Mouse (Mus musculus): ENCODE measurements at regions not wholly inside any gene's neighbourhood (a gene's known extent, or its start where the extent isn't known, plus 50 kb on each side); places are given as distances from the start of the nearest gene placed in this dataset.

DNA sequence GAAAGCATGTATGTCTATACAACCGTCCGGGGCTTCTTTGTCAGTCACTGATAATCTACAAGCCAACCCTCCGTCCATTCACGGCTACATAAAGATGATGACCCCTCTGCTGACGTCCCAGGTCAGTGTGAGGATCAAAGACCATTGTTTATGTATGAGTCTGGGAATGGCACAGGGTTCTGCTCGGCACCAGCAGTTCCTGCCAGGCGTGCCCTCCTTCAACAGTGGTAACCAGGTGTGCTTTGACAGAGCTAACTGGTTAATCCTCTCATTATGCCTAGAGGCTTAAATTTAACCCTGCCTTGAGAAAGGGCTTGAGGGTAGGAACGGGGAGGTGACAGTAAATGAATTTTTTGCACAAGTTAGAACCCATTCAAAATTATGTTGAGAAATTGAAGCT, 58.2 kb upstream of the Ttc29 start:
- no peak overlapping the region for H3K4me3 ChIP-seq (ENCODE audit: control insufficient read depth in 1 of 2, insufficient read depth in 1 of 2, low read depth in 2 of 2, low read length in 2 of 2)
- H3K79me2 ChIP-seq (ENCODE audit: control insufficient read depth, insufficient read depth, low read length, poor library complexity), result no peaks in the 10 kb centered on the region
- TF ChIP-seq CHD1 (IDR thresholded peaks at IDR 0.05; ENCODE audit: low read depth, low read length), result no peak
- TF ChIP-seq TAL1 (IDR thresholded peaks at IDR 0.05; ENCODE audit: low read length), result no peak
- no peak for TF ChIP-seq NRF1 (IDR thresholded peaks at IDR 0.05; ENCODE audit: insufficient read depth, low read depth, low read length, poor library complexity, severe bottlenecking)
- no peak for TF ChIP-seq ZNF384 (IDR thresholded peaks at IDR 0.05; ENCODE audit: low read depth, low read length)
- no peak for TF ChIP-seq NELFE (IDR thresholded peaks at IDR 0.05; ENCODE audit: low read depth, low read length)
- TF ChIP-seq TBP (IDR thresholded peaks at IDR 0.05; ENCODE audit: low read depth, low read length), result no peak
- TF ChIP-seq POLR2A (IDR thresholded peaks at IDR 0.05; ENCODE audit: control insufficient read depth in 1 of 2, insufficient read depth in 1 of 2, low read depth in 1 of 2, low read length in 2 of 2, poor library complexity in 1 of 2), result no peak
- no peak for TF ChIP-seq USF1 (IDR thresholded peaks at IDR 0.05; ENCODE audit: low read depth, low read length)
- TF ChIP-seq MAZ (IDR thresholded peaks at IDR 0.05; ENCODE audit: low read depth, low read length), result no peak
- TF ChIP-seq GABPA (IDR thresholded peaks at IDR 0.05; ENCODE audit: low read depth, low read length), result no peak
- TF ChIP-seq RCOR1 (IDR thresholded peaks at IDR 0.05; ENCODE audit: low read depth, low read length), result no peak
- TF ChIP-seq UBTF (IDR thresholded peaks at IDR 0.05; ENCODE audit: borderline replicate concordance, insufficient read depth, low read depth, low read length), result no peak
- no peak for TF ChIP-seq USF2 (IDR thresholded peaks at IDR 0.05; ENCODE audit: borderline replicate concordance in 1 of 2, insufficient read depth in 1 of 2, low read depth in 1 of 2, low read length in 2 of 2)
- TF ChIP-seq ZMIZ1 (IDR thresholded peaks at IDR 0.05; ENCODE audit: low read depth, low read length), result no peak
- TF ChIP-seq MYB (IDR thresholded peaks at IDR 0.05; ENCODE audit: low read depth, low read length), result no peak
- no peak for TF ChIP-seq SMC3 (IDR thresholded peaks at IDR 0.05; ENCODE audit: low read depth, low read length)
- H3K36me3 ChIP-seq (ENCODE audit: control insufficient read depth in 1 of 2, insufficient read depth in 2 of 2, low read length in 2 of 2), result no peaks in the 10 kb centered on the region
- H3K9ac ChIP-seq (ENCODE audit: control insufficient read depth, low read depth, low read length, poor library complexity, severe bottlenecking), result no peak overlapping the region
- no peak for DNase-seq (ENCODE audit: low read depth, low spot score)
- H3K4me1 ChIP-seq (ENCODE audit: control insufficient read depth in 1 of 2, insufficient read depth in 2 of 2, low read length in 2 of 2), result no peaks in the 10 kb centered on the region
- H3K9me3 ChIP-seq (replicated peaks; ENCODE audit: insufficient read depth, low read length), result no peaks in the 10 kb centered on the region
- H3K27ac ChIP-seq (ENCODE audit: control insufficient read depth, low read depth, low read length), result no peak overlapping the region
- H3K27me3 ChIP-seq (ENCODE audit: control insufficient read depth in 1 of 2, insufficient read depth in 2 of 2, low read length in 2 of 2), result no peaks in the 10 kb centered on the region

DNA sequence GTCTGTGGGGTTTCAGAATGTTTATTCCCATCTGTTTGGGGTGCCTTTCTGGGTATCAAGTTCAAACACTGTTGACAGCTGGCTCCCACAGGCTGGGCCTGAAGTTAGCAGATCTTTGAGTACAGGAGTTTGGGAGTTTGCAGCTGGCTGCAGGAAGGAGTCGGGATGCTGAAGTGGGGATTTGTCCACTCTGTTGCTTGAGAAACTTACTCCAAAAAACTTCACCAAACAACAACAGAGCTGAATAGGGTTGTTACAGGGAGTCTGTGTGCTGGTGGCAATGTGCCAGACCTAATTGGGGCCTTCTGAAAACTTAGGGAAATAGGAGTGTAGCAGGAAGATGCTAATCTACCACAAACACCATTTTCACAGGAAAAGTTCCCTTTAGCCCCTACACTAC, 51.1 kb upstream of the Ttc29 start:
- DNase-seq (ENCODE audit: low read depth, low spot score), result no peak
- H3K79me2 ChIP-seq (ENCODE audit: control insufficient read depth, insufficient read depth, low read length, poor library complexity), result no peaks in the 10 kb centered on the region
- no peaks in the 10 kb centered on the region; a peak in 1 of 4 replicates for H3K27me3 ChIP-seq (ENCODE audit: control insufficient read depth in 1 of 2, insufficient read depth in 2 of 2, low read length in 2 of 2)
- no peaks in the 10 kb centered on the region for H3K36me3 ChIP-seq (ENCODE audit: control insufficient read depth in 1 of 2, insufficient read depth in 2 of 2, low read length in 2 of 2)
- no peaks in the 10 kb centered on the region for H3K9me3 ChIP-seq (replicated peaks; ENCODE audit: insufficient read depth, low read length)
- no peaks in the 10 kb centered on the region for H3K4me1 ChIP-seq (ENCODE audit: control insufficient read depth in 1 of 2, insufficient read depth in 2 of 2, low read length in 2 of 2)
- TF ChIP-seq ZMIZ1 (IDR thresholded peaks at IDR 0.05; ENCODE audit: low read depth, low read length), result no peak
- TF ChIP-seq POLR2AphosphoS5 (IDR thresholded peaks at IDR 0.05; ENCODE audit: borderline replicate concordance, low read depth, low read length), result no peak
- no peak for TF ChIP-seq ZC3H11A (IDR thresholded peaks at IDR 0.05; ENCODE audit: low read depth, low read length)
- no peak for TF ChIP-seq KAT2A (conservative IDR thresholded peaks at IDR 0.05; ENCODE audit: low read depth, low read length)
- TF ChIP-seq POLR2A (IDR thresholded peaks at IDR 0.05; ENCODE audit: control insufficient read depth in 1 of 2, insufficient read depth in 1 of 2, low read depth in 1 of 2, low read length in 2 of 2, poor library complexity in 1 of 2), result no peak
- no peak for TF ChIP-seq SIN3A (IDR thresholded peaks at IDR 0.05; ENCODE audit: low read length)
- no peak for TF ChIP-seq SMC3 (IDR thresholded peaks at IDR 0.05; ENCODE audit: low read depth, low read length)
- TF ChIP-seq ZNF384 (IDR thresholded peaks at IDR 0.05; ENCODE audit: low read depth, low read length), result no peak
- TF ChIP-seq MAFK (IDR thresholded peaks at IDR 0.05; ENCODE audit: borderline replicate concordance, low read depth, low read length), result no peak
- no peak for TF ChIP-seq CTCF (IDR thresholded peaks at IDR 0.05 in 2 of 3, conservative IDR thresholded peaks at IDR 0.05 in 1 of 3; ENCODE audit: control insufficient read depth in 1 of 3, insufficient read depth in 1 of 3, low read depth in 2 of 3, low read length in 3 of 3, poor library complexity in 1 of 3, severe bottlenecking in 1 of 3)
- TF ChIP-seq GATA1 (IDR thresholded peaks at IDR 0.05; ENCODE audit: low read depth, low read length), result no peak
- TF ChIP-seq BHLHE40 (IDR thresholded peaks at IDR 0.05; ENCODE audit: borderline replicate concordance, low read depth, low read length), result no peak
- no peak for TF ChIP-seq CHD2 (IDR thresholded peaks at IDR 0.05; ENCODE audit: low read length)
- TF ChIP-seq TBP (IDR thresholded peaks at IDR 0.05; ENCODE audit: low read depth, low read length), result no peak
- no peak for TF ChIP-seq ZKSCAN1 (IDR thresholded peaks at IDR 0.05; ENCODE audit: low read depth, low read length)
- no peak for TF ChIP-seq POLR2AphosphoS2 (IDR thresholded peaks at IDR 0.05; ENCODE audit: low read length)
- no peak for TF ChIP-seq NELFE (IDR thresholded peaks at IDR 0.05; ENCODE audit: low read depth, low read length)
- no peak for TF ChIP-seq GABPA (IDR thresholded peaks at IDR 0.05; ENCODE audit: low read depth, low read length)
- no peak overlapping the region for H3K4me3 ChIP-seq (ENCODE audit: control insufficient read depth in 1 of 2, insufficient read depth in 1 of 2, low read depth in 2 of 2, low read length in 2 of 2)
- H3K9ac ChIP-seq (ENCODE audit: control insufficient read depth, low read depth, low read length, poor library complexity, severe bottlenecking), result no peak overlapping the region
- no peak overlapping the region for H3K27ac ChIP-seq (ENCODE audit: control insufficient read depth, low read depth, low read length)
